Comparison of ENCODE assay signal across 11 mouse cellular contexts in the genomic region with DNA sequence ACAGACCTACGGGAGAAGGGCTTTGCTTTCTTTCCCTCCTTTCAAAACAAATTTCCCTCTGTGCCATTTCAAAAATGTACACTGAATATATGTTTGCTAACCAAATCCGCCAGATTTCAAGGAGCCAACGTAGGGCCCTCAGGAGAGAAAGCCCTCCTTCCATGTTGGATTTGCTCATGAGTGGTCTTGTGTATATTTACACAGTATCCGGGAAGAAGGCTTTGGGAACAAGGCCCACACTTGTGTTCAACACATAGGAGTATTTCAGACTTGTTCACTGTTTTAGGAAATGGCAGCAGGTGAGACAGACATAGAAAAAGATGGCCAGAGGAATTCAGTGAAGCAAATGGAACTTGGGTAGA. TPM values are rescaled to one million over a fixed set of nuclear protein-coding genes. Genes with fewer than 3 reads are reported as not detected.
"Had no signal": no experiment of that assay in that cellular context is flagged by ENCODE, and none has a peak within 500 bp of the region (broad histone marks: within the 10 kb centered on the region; RNA-seq: fewer than 3 reads in every experiment).

No protein-coding gene starts in this region.

- H3K9ac ChIP-seq: limb, embryonic 13.5 days; liver, embryonic 15.5 days; neural tube, embryonic 12.5 days had no signal

- ATAC-seq: intestine, postnatal 0 days had no signal

- H3K4me1 ChIP-seq: liver, embryonic 15.5 days; neural tube, embryonic 12.5 days had no signal

- H3K9me3 ChIP-seq: limb, embryonic 13.5 days; liver, embryonic 15.5 days; neural tube, embryonic 12.5 days had no signal

- H3K4me3 ChIP-seq: limb, embryonic 13.5 days; liver, embryonic 15.5 days; neural tube, embryonic 12.5 days had no signal

- DNase-seq: kidney, adult 8-10 months; kidney, postnatal 25 days; lung, postnatal 14 days; midbrain, embryonic 14.5 days; thymus, adult 18-20 months; thymus, postnatal 14 days had no signal

- H3K4me2 ChIP-seq: limb, embryonic 13.5 days; liver, embryonic 11.5 days; liver, embryonic 15.5 days; neural tube, embryonic 12.5 days had no signal

- H3K36me3 ChIP-seq: limb, embryonic 13.5 days; liver, embryonic 15.5 days; neural tube, embryonic 12.5 days had no signal

- H3K27me3 ChIP-seq: limb, embryonic 13.5 days; liver, embryonic 15.5 days; neural tube, embryonic 12.5 days had no signal

- H3K27ac ChIP-seq: limb, embryonic 13.5 days; liver, embryonic 15.5 days; neural tube, embryonic 12.5 days had no signal

RNA-seq across cellular contexts. Expression of gene Ccn6, which starts 21.9 kb away (rescaled TPM):
- polyA plus RNA-seq: intestine, postnatal 0 days; liver, embryonic 15.5 days had no signal
